Mouse (Mus musculus) brown adipose tissue, adult 24 weeks (tissue): ENCODE data around the gene Yrdc. TPM values are rescaled to one million over a fixed set of nuclear protein-coding genes. Genes with fewer than 3 reads are reported as not detected.

Experiments
- H3K27ac ChIP-seq: fragments of 200-500 bp; replicated peaks from 2 replicates; pipeline ENCODE4 v1.5.1; 2012; ENCODE audit warnings: low read depth, mild to moderate bottlenecking, low read length
- H3K4me1 ChIP-seq: fragments of 200-500 bp; 2 replicates; pipeline ENCODE4 v1.6.1; 2012; ENCODE audit warnings: low read length, mixed read lengths; ENCODE audit not compliant: control insufficient read depth, insufficient read depth, insufficient read length
- H3K4me3 ChIP-seq: fragments of 200-500 bp; 2 replicates; pipeline ENCODE4 v1.5.1; 2012; ENCODE audit warnings: low read depth, mild to moderate bottlenecking, low read length, moderate library complexity; ENCODE audit not compliant: insufficient read depth
- polyA plus RNA-seq: library from polyadenylated mRNA; stranded (reverse); fragments of >200 nt; gene quantifications from 2 replicates; pipeline ENCODE4 v1.2.4, GENCODE M21; 2012; ENCODE audit not compliant: missing spikeins, insufficient read depth, insufficient read length

Yrdc gene
- polyA plus RNA-seq, 1 experiment, result 17.4 TPM

GRCm38 (mm10) chr4:124881341-124881908 is 30.9 kb downstream of the Yrdc start:
- Histone ChIP-seq H3K4me3 (no peak overlapping the region), H3K27ac (no peak overlapping the region), H3K4me1 (no peaks in the 10 kb centered on the region)

GRCm38 (mm10) chr4:124882151-124882729 is 31.8 kb downstream of the Yrdc start:
- no peak overlapping the region for H3K27ac ChIP-seq
- no peak overlapping the region for H3K4me3 ChIP-seq
- no peaks in the 10 kb centered on the region for H3K4me1 ChIP-seq

GRCm38 (mm10) chr4:124888702-124889101 is 38.2 kb downstream of the Yrdc start:
- no peak overlapping the region for H3K27ac ChIP-seq
- H3K4me1 ChIP-seq, result no peaks in the 10 kb centered on the region
- no peak overlapping the region for H3K4me3 ChIP-seq

GRCm38 (mm10) chr4:124889935-124890334 is 39.5 kb downstream of the Yrdc start:
- Histone ChIP-seq H3K4me3 (no peak overlapping the region), H3K4me1 (no peaks in the 10 kb centered on the region), H3K27ac (no peak overlapping the region)

GRCm38 (mm10) chr4:124890831-124891230 is 40.4 kb downstream of the Yrdc start:
- Histone ChIP-seq H3K4me3 (no peak overlapping the region), H3K27ac (no peak overlapping the region), H3K4me1 (no peaks in the 10 kb centered on the region)

GRCm38 (mm10) chr4:124893769-124894168 is 43.3 kb downstream of the Yrdc start:
- Histone ChIP-seq H3K27ac (no peak overlapping the region), H3K4me1 (no peaks in the 10 kb centered on the region), H3K4me3 (no peak overlapping the region)

- H3K4me1 ChIP-seq, result no peaks in the 10 kb centered on the region
- no peak overlapping the region; the same call in 1 of the 2 replicates for H3K4me3 ChIP-seq
- H3K27ac ChIP-seq, result no peak overlapping the region
These were observed 44.3 kb downstream of the Yrdc start for GRCm38 (mm10) chr4:124894508-124895428.

GRCm38 (mm10) chr4:124898428-124898827 is 47.9 kb downstream of the Yrdc start:
- H3K27ac ChIP-seq, result no peak overlapping the region
- no peaks in the 10 kb centered on the region for H3K4me1 ChIP-seq
- H3K4me3 ChIP-seq, result no peak overlapping the region

GRCm38 (mm10) chr4:124899906-124900305 is 49.4 kb downstream of the Yrdc start:
- Histone ChIP-seq H3K4me3 (no peak overlapping the region), H3K4me1 (no peaks in the 10 kb centered on the region), H3K27ac (no peak overlapping the region)

Other genes starting within 250 kb of the Yrdc start
- not detected in 2 replicates for gene 3100002H09Rik, start 239.9 kb upstream of the Yrdc start, polyA plus RNA-seq
- 0.52 TPM in 1 of 2 replicates, not detected in the other for gene Pou3f1, start 193.9 kb upstream of the Yrdc start, polyA plus RNA-seq
- 20.9 and 27.6 TPM in 2 replicates for gene Utp11, start 157.1 kb upstream of the Yrdc start, polyA plus RNA-seq
- gene Fhl3, start 150.0 kb upstream of the Yrdc start, polyA plus RNA-seq, result 10.7 and 14.1 TPM in 2 replicates
- gene Sf3a3, start 135.9 kb upstream of the Yrdc start, polyA plus RNA-seq, result 19.2 and 21.2 TPM in 2 replicates
- gene Inpp5b, start 108.8 kb upstream of the Yrdc start, polyA plus RNA-seq, result 9.0 and 15.7 TPM in 2 replicates
- 6.2 and 6.9 TPM in 2 replicates for gene Mtf1, start 48.6 kb upstream of the Yrdc start, polyA plus RNA-seq
- 37.8 and 44.1 TPM in 2 replicates for gene 1110065P20Rik, start 517 bp downstream of the Yrdc start, polyA plus RNA-seq
- 0.42 TPM in 1 of 2 replicates, not detected in the other for gene Maneal, start 11.5 kb downstream of the Yrdc start, polyA plus RNA-seq
- gene Epha10, start 30.2 kb downstream of the Yrdc start, polyA plus RNA-seq, result not detected in 2 replicates
- gene 9930104L06Rik, start 86.4 kb downstream of the Yrdc start, polyA plus RNA-seq, result 3.9 and 7.2 TPM in 2 replicates
- gene Cdca8, start 88.6 kb downstream of the Yrdc start, polyA plus RNA-seq, result not detected in 2 replicates
- not detected in 2 replicates for gene Rspo1, start 135.8 kb downstream of the Yrdc start, polyA plus RNA-seq
- gene Gnl2, start 165.9 kb downstream of the Yrdc start, polyA plus RNA-seq, result 25.0 and 26.6 TPM in 2 replicates
- gene Dnali1, start 215.0 kb downstream of the Yrdc start, polyA plus RNA-seq, result not detected in 2 replicates
- gene Snip1, start 216.0 kb downstream of the Yrdc start, polyA plus RNA-seq, result 8.0 and 9.0 TPM in 2 replicates
- 15.2 and 16.5 TPM in 2 replicates for gene Meaf6, start 234.5 kb downstream of the Yrdc start, polyA plus RNA-seq